Mouse (Mus musculus): ENCODE results near the gene Prss34.
A peak's percentile ranks its signal among the peaks of the same experiment; 100 is the strongest.

Prss34 gene

GRCm38 (mm10) chr17:25308346-25308745, 10.2 kb downstream of the Prss34 start, which contains the start of gene Prss28:
TSS of gene Prss28 (plus strand) at chr17:25308646.
- DNase-seq (ENCODE audit: low read depth, low spot score): no peak

- no peak for DNase-seq (ENCODE audit: low read depth, low spot score)
Measured at GRCm38 (mm10) chr17:25318354-25318753, 20.2 kb downstream of the Prss34 start, which contains the start of gene Prss29. TSS of gene Prss29 (plus strand) at chr17:25318654.

- DNase-seq (ENCODE audit: low read depth, low spot score): no peak
Measured at GRCm38 (mm10) chr17:25320819-25321218, 22.6 kb downstream of the Prss34 start.

GRCm38 (mm10) chr17:25322930-25323329, 24.7 kb downstream of the Prss34 start:
- DNase-seq (ENCODE audit: low read depth, low spot score): no peak

GRCm38 (mm10) chr17:25332321-25332720, 34.1 kb downstream of the Prss34 start:
- DNase-seq (ENCODE audit: low read depth, low spot score): no peak

- peak; percentile 69 for DNase-seq (ENCODE audit: low read depth, low spot score)
Measured at GRCm38 (mm10) chr17:25333943-25334342, 35.7 kb downstream of the Prss34 start.

- DNase-seq (ENCODE audit: low read depth, low spot score): no peak
Measured at GRCm38 (mm10) chr17:25338218-25338617, 40.0 kb downstream of the Prss34 start.

GRCm38 (mm10) chr17:25340003-25340402, 41.8 kb downstream of the Prss34 start:
- no peak for DNase-seq (ENCODE audit: low read depth, low spot score)

GRCm38 (mm10) chr17:25341490-25341889, 43.3 kb downstream of the Prss34 start:
- DNase-seq (ENCODE audit: low read depth, low spot score): no peak

GRCm38 (mm10) chr17:25345462-25345861, 47.3 kb downstream of the Prss34 start, which contains the start of gene Tpsab1:
TSS of gene Tpsab1 (minus strand) at chr17:25345562.
- no peak for DNase-seq (ENCODE audit: low read depth, low spot score)

Data from brain, adult 2 months (tissue).